Mouse (Mus musculus) E14TG2a.4 (cell line): ENCODE results near the gene 4430402I18Rik.

Experiments
- CTCF ChIP-seq: conservative IDR thresholded peaks from 2 replicates; pipeline ENCODE4 v1.5.1; 2014; ENCODE audit warnings: low read length
- NANOG ChIP-seq: IDR thresholded peaks from 2 replicates; pipeline ENCODE4 v1.6.1; 2014; ENCODE audit warnings: borderline replicate concordance, low read length, mixed read lengths

DNA sequence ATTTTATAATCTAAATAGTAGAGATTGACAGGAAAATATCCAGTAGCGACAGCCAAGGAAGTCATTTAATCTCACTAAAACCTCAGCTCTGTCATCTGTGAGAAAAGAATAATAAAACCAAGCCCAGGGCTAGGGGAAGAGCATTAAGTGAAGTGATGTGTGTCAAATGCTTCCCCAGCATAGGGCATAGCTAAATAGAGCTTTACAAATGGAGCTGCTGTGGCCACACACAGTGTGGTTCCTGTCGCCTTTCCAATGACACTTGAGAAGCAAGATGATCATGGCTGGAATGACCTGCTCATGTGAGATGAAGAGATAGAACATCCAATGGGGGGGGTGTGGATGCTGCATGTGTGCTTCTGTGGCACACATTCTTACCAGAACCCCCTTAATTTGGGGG, 65.5 kb downstream of the 4430402I18Rik start:
- TF ChIP-seq CTCF (no peak), NANOG (no peak)
